Mouse (Mus musculus) neural tube, embryonic 11.5 days (tissue): ENCODE data around the gene Atp2a2. TPM values are rescaled to one million over a fixed set of nuclear protein-coding genes. Genes with fewer than 3 reads are reported as not detected.

Experiments
- ATAC-seq: fragments of 200-750 bp; cut with Nextera tagmentation; 2 replicates; pipeline ENCODE4 v1.8.0; 2017; ENCODE audit warnings: moderate number of reproducible peaks, mild to moderate bottlenecking, moderate TSS enrichment, moderate library complexity; ENCODE audit not compliant: insufficient read depth, low FRiP score, low TSS enrichment
- DNase-seq: peaks from one replicate; pipeline ENCODE4 v3.0.0-alpha.2; 2015; ENCODE audit warnings: low spot score
- H3K27ac ChIP-seq: fragments of 300-500 bp; sonication (generic); 2 replicates; pipeline ENCODE4 v1.5.1; 2014; ENCODE audit warnings: low read depth, mild to moderate bottlenecking, low read length
- H3K27me3 ChIP-seq: fragments of 300-500 bp; sonication (generic); 2 replicates; pipeline ENCODE4 v1.6.1; 2014; ENCODE audit warnings: mild to moderate bottlenecking, low read length, mixed read lengths; ENCODE audit not compliant: control insufficient read depth, insufficient read depth
- H3K36me3 ChIP-seq: fragments of 300-500 bp; sonication (generic); 2 replicates; pipeline ENCODE4 v1.6.1; 2014; ENCODE audit warnings: mild to moderate bottlenecking, low read length, moderate library complexity, mixed read lengths; ENCODE audit not compliant: control insufficient read depth, insufficient read depth
- H3K4me1 ChIP-seq: fragments of 300-500 bp; sonication (generic); 2 replicates; pipeline ENCODE4 v1.6.1; 2014; ENCODE audit warnings: low read length, mixed read lengths; ENCODE audit not compliant: control insufficient read depth, insufficient read depth
- H3K4me2 ChIP-seq: fragments of 300-500 bp; sonication (generic); 2 replicates; pipeline ENCODE4 v1.6.1; 2014; ENCODE audit warnings: low read depth, mild to moderate bottlenecking, moderate library complexity
- H3K4me3 ChIP-seq: fragments of 300-500 bp; sonication (generic); 2 replicates; pipeline ENCODE4 v1.5.1; 2014; ENCODE audit warnings: low read depth, low read length
- H3K9ac ChIP-seq: fragments of 300-500 bp; sonication (generic); 2 replicates; pipeline ENCODE4 v1.6.1; 2014; ENCODE audit warnings: mild to moderate bottlenecking, low read length
- H3K9me3 ChIP-seq: fragments of 300-500 bp; sonication (generic); 2 replicates; pipeline ENCODE4 v1.6.1; 2016; ENCODE audit warnings: low read length; ENCODE audit not compliant: control insufficient read depth
- WGBS: fragments of 180-500 bp; shearing (Covaris S2); extraction: QIAGEN DNeasy Blood & Tissue Kit; methylation state at CpG from one replicate; pipeline ENCODE4 v1.1.7; 2014; 5-methylcytosine and 5-hydroxymethylcytosine counted together
- polyA plus RNA-seq: library from polyadenylated mRNA; unstranded; fragments of >200 nt; fragmentation: Nextera tagmentation; extraction: Ambion mirVana; gene quantifications from 2 replicates; pipeline ENCODE4 v1.2.1, GENCODE M21; 2014

Gene Atp2a2
- polyA plus RNA-seq, 1 experiment from 2014 or later, result 52.0 TPM

DNA sequence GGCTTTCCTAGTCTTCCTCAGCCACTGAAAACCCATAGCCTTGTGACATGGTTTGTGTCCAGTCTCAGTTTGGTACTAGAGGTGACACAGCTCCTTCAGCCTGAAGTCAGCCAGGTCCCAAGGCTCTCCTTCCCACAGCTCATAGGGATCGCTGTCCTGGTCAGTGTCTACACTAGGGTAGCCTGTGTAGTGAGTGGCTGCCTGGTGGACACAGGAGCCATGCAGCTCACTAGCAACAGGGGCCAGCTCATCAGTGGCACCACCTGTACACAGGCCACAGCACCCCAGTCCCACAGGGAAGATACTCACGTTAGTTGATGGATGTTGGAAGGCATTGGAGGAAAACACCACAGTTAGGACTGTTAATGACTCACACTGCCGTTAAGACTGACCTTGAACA lies 46.4 kb downstream of the Atp2a2 start:
- H3K27ac ChIP-seq, result no peak overlapping the region
- no peak overlapping the region for H3K4me3 ChIP-seq
- no peaks in the 10 kb centered on the region for H3K4me1 ChIP-seq
- ATAC-seq, result no peak
- no peak overlapping the region for H3K4me2 ChIP-seq
- H3K27me3 ChIP-seq, result no peaks in the 10 kb centered on the region
- no peak overlapping the region for H3K9ac ChIP-seq
- 89% methylated on average over 3 of the region's 3 CpGs for WGBS
- H3K36me3 ChIP-seq, result peaks cover 41% of the 10 kb centered on the region
- H3K9me3 ChIP-seq, result no peaks in the 10 kb centered on the region
- no peak for DNase-seq

DNA sequence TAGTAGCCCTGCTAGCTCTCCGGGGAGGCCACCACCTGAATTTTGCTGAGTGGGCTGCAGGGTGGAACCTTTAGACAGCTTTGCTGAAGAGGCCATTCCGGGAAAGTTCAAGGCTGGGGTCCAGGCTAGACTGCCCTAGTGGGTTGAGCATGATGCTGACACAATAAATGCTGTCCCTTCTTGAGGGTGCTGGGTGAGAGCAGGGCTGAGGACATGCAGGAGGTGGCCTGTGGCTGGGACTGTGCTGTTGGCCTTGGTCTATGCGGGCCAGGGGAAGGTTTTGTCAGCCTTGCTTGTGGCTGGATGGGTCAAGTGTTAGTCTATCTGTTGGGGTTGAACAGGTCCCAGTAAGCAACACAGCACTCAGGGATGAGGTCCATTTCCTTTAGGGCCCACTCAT lies 47.1 kb downstream of the Atp2a2 start:
- ATAC-seq, result no peak
- no peak overlapping the region for H3K4me3 ChIP-seq
- H3K4me1 ChIP-seq, result peaks cover 2% of the 10 kb centered on the region; the same call in 1 of the 2 replicates
- no peak for DNase-seq
- H3K9ac ChIP-seq, result no peak overlapping the region
- no peak overlapping the region for H3K4me2 ChIP-seq
- H3K27me3 ChIP-seq, result no peaks in the 10 kb centered on the region
- WGBS, result 90% methylated on average over 3 of the region's 3 CpGs
- peaks cover 35% of the 10 kb centered on the region for H3K36me3 ChIP-seq
- no peaks in the 10 kb centered on the region for H3K9me3 ChIP-seq
- no peak overlapping the region for H3K27ac ChIP-seq

DNA sequence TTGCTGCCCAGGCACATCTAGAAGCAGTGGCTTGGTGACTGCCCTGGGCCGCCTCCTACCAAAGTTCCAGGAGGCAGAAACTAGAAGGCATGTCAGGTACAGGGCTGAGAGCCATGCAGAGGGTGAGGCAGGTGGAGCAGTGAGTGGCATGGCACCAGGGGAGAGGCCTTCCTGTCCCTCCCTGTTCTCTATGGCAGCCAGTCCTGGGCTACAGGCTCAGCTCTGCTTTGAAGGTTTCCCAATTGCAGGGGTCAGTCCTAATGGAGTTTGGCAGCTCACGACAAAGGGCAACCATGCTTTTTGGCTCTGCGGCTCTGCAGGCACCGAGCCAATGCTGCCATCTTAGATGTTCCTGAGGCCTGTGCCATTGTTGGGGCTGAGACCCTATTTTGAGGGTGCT lies 47.6 kb downstream of the Atp2a2 start:
- ATAC-seq, result no peak
- no peak for DNase-seq
- Histone ChIP-seq H3K4me2 (no peak overlapping the region), H3K27me3 (no peaks in the 10 kb centered on the region), H3K9ac (no peak overlapping the region), H3K36me3 (peaks cover 32% of the 10 kb centered on the region), H3K27ac (no peak overlapping the region), H3K9me3 (no peaks in the 10 kb centered on the region), H3K4me3 (no peak overlapping the region), H3K4me1 (peaks cover 3% of the 10 kb centered on the region; the same call in 1 of the 2 replicates)
- 94% methylated on average over 4 of the region's 4 CpGs for WGBS

DNA sequence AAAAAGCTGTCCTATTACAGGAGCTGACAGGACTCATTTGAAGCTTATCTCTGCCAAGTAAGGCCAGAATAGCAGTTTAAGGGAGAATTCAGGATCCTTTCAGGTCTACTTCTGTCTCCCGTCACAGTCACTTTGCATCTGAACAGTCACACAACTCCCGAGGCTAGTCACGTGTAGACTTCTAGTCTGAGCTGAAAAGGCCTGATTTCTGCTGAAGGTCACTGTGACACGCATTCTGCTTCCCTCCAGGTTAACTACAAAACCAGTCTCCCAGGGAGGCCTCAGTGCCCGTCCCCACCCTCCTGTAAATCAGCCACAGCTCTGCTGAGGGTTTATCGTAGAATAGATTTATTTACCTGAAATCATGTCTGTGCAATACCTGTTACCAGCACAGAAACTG lies 48.8 kb downstream of the Atp2a2 start:
- DNase-seq (no peak), ATAC-seq (no peak)
- Histone ChIP-seq H3K27me3 (no peaks in the 10 kb centered on the region), H3K36me3 (peaks cover 23% of the 10 kb centered on the region), H3K4me3 (no peak overlapping the region), H3K4me2 (no peak overlapping the region), H3K9me3 (no peaks in the 10 kb centered on the region), H3K9ac (no peak overlapping the region), H3K4me1 (peaks cover 3% of the 10 kb centered on the region; the same call in 1 of the 2 replicates), H3K27ac (no peak overlapping the region)
- 83% methylated on average over 6 of the region's 6 CpGs for WGBS

DNA sequence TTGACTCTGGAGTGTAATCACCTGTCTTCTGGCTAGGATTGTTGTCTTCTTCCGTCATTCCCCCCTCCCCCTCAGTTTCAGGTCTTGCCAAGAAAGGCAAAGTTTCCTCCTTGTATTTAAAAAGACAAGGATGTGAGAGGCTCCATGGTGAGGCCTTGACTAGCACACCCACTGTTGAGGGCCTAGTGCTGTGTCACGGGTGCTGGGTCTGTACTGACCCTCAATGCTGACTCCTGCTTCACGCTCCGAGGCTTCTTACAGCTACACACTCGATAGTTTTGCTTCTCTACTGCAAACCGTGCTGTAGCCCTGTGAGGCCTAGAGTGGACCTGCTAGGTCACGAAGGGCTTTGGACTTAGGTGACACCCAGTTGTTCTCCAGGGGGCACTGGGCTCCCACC lies 49.8 kb downstream of the Atp2a2 start:
- peaks cover 17% of the 10 kb centered on the region for H3K36me3 ChIP-seq

DNA sequence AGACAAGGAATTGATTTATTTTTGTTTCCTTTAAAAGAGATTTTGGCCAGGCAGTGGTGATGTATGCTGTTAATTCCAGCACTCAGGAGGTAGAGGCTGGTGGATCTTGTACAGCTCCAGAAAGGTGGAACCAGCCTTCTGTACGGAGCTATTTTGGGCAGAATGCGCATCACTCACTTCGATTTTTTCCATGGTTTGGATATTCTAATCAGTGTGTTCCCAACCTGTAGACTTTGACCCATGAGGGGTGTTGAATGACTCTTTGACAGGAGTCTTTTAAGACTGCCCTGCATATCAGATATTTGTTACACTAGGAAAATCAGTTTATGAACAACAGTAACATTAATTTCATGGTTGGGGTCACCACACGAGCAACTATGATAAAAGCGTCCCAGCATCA lies 50.7 kb downstream of the Atp2a2 start:
- no peaks in the 10 kb centered on the region for H3K27me3 ChIP-seq
- H3K4me2 ChIP-seq, result no peak overlapping the region
- no peak overlapping the region for H3K4me3 ChIP-seq
- no peak for DNase-seq
- H3K36me3 ChIP-seq, result peaks cover 19% of the 10 kb centered on the region
- no peak for ATAC-seq
- WGBS, result 91% methylated on average over 5 of the region's 5 CpGs
- H3K4me1 ChIP-seq, result peaks cover 3% of the 10 kb centered on the region; the same call in 1 of the 2 replicates
- H3K27ac ChIP-seq, result no peak overlapping the region
- H3K9ac ChIP-seq, result no peak overlapping the region
- no peaks in the 10 kb centered on the region for H3K9me3 ChIP-seq

More for the DNA sequence above, 49.8 kb downstream of the Atp2a2 start:
- H3K9ac ChIP-seq, result no peak overlapping the region
- H3K4me1 ChIP-seq, result peaks cover 3% of the 10 kb centered on the region; the same call in 1 of the 2 replicates
- WGBS, result 87% methylated on average over 7 of the region's 7 CpGs
- H3K27ac ChIP-seq, result no peak overlapping the region
- H3K9me3 ChIP-seq, result no peaks in the 10 kb centered on the region
- no peak overlapping the region for H3K4me3 ChIP-seq
- DNase-seq (no peak), ATAC-seq (no peak)
- H3K27me3 ChIP-seq, result no peaks in the 10 kb centered on the region
- H3K4me2 ChIP-seq, result no peak overlapping the region

DNA sequence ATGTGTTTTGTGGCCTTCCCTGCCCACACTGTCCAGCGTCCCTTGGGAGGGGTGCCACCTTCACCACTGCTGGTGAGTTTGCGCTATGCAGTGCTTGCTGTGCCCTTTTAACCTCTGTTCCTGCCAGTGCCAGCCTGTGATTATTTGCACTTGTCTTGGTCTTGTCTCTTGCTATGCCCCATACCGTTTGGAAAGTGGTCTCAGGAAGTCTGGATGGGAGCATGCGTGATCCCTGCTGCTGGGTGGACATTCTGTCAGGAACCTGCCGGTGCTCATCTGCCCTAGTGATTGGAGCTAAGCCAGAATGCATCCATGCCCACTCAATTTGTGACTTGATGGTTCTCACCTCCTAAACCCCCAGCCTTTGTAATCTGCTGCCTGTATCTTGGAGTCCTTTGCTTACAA lies 51.1 kb downstream of the Atp2a2 start:
- Histone ChIP-seq H3K9me3 (no peaks in the 10 kb centered on the region), H3K4me1 (peaks cover 3% of the 10 kb centered on the region; the same call in 1 of the 2 replicates), H3K9ac (no peak overlapping the region), H3K27me3 (no peaks in the 10 kb centered on the region), H3K4me3 (no peak overlapping the region), H3K27ac (no peak overlapping the region), H3K4me2 (no peak overlapping the region), H3K36me3 (peaks cover 19% of the 10 kb centered on the region)
- 74% methylated on average over 5 of the region's 5 CpGs for WGBS
- DNase-seq (no peak), ATAC-seq (no peak)

DNA sequence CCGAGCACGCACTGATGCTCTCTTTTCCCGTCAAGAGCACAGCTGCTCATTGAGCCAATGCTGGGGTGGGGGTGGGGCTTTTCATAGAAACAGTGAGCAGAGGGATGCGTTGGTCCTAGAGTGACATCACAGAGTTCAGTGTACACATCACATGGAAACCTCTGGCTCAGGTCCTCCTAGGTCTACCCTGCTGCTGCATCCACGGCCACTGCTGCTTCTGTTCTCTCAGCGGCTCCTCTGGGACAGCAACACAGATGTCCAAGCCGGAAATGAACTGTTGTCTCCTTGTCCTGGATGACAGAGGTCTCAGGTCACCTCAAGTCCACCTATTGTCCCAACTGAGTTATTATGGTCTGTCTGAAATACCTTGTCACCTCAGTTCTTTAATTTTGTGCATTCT lies 52.1 kb downstream of the Atp2a2 start:
- peaks cover 3% of the 10 kb centered on the region; the same call in 1 of the 2 replicates for H3K4me1 ChIP-seq
- H3K27me3 ChIP-seq, result no peaks in the 10 kb centered on the region
- peaks cover 14% of the 10 kb centered on the region for H3K36me3 ChIP-seq
- DNase-seq (no peak), ATAC-seq (no peak)
- no peak overlapping the region for H3K4me2 ChIP-seq
- no peak overlapping the region for H3K4me3 ChIP-seq
- H3K27ac ChIP-seq, result no peak overlapping the region
- no peak overlapping the region for H3K9ac ChIP-seq
- 44% methylated on average over 7 of the region's 7 CpGs for WGBS
- no peaks in the 10 kb centered on the region for H3K9me3 ChIP-seq

DNA sequence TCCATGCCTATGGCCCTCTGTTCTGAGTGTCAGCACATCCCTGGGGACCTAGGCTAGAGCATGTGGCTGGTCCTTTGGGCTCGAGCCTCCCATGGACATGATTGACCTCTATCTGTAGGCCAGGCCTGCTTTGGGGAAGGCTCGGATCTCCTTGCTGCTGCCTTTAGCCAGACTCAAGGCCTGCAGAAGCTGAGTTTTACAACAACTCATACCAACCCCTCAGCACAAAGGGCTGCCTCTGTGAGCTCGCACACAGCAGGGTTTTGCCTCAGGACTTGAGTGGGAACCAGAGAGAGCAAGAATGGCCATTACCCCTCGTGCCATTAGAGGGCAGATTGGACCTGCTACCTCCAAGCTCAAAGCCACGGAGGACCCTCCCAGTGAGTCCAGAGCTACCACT lies 53.2 kb downstream of the Atp2a2 start:
- no peaks in the 10 kb centered on the region for H3K9me3 ChIP-seq
- ATAC-seq (no peak), DNase-seq (no peak)
- peaks cover 16% of the 10 kb centered on the region for H3K36me3 ChIP-seq
- no peak overlapping the region for H3K9ac ChIP-seq
- H3K4me1 ChIP-seq, result peaks cover 3% of the 10 kb centered on the region; the same call in 1 of the 2 replicates
- no peak overlapping the region for H3K27ac ChIP-seq
- no peak overlapping the region for H3K4me3 ChIP-seq
- no peak overlapping the region for H3K4me2 ChIP-seq
- no peaks in the 10 kb centered on the region for H3K27me3 ChIP-seq
- 84% methylated on average over 5 of the region's 5 CpGs for WGBS
